In genomic region chr11:64956962-64957729, GRCm38 (mm10) we compare ENCODE assay signal across 8 mouse cellular contexts. TPM values are rescaled to one million over a fixed set of nuclear protein-coding genes. Genes with fewer than 3 reads are reported as not detected.
DNase-seq lines count a peak whose midpoint lies in the region; ATAC-seq and TF ChIP-seq lines count a peak whose summit lies in the region.

No protein-coding gene starts in this region.

- H3K4me3 ChIP-seq in layer of hippocampus, adult 2 months, result peak overlapping the region; percentile 11
- peak overlapping the region; percentile 15; the same call in 1 of the 2 replicates for H3K4me3 ChIP-seq in forebrain, embryonic 14.5 days (ENCODE audit: low read depth, low read length)
- H3K4me3 ChIP-seq in limb, embryonic 13.5 days, result peak overlapping the region; percentile 15
- H3K4me3 ChIP-seq in stomach, embryonic 14.5 days (ENCODE audit: low read depth, low read length), result no peak overlapping the region

- peak overlapping the region; percentile 21; the same call in 1 of the 2 replicates for H3K9ac ChIP-seq in forebrain, embryonic 14.5 days (ENCODE audit: low read length)
- H3K9ac ChIP-seq in limb, embryonic 13.5 days, result peak overlapping the region; percentile 2; the same call in 1 of the 2 replicates
- H3K9ac ChIP-seq in stomach, embryonic 14.5 days (replicated peaks; ENCODE audit: low read depth, low read length), result no peak overlapping the region

- H3K27ac ChIP-seq in layer of hippocampus, adult 2 months, result no peak overlapping the region
- no peak overlapping the region for H3K27ac ChIP-seq in forebrain, embryonic 14.5 days (ENCODE audit: low read depth, low read length)
- peak overlapping the region; percentile 33; the same call in 1 of the 2 replicates for H3K27ac ChIP-seq in limb, embryonic 13.5 days
- H3K27ac ChIP-seq in stomach, embryonic 14.5 days (ENCODE audit: low read length), result peak overlapping the region; percentile 16; the same call in 1 of the 2 replicates

- H3K9me3 ChIP-seq in forebrain, embryonic 14.5 days (replicated peaks; ENCODE audit: control insufficient read depth, low read length), result no peaks in the 10 kb centered on the region
- no peaks in the 10 kb centered on the region for H3K9me3 ChIP-seq in limb, embryonic 13.5 days
- no peaks in the 10 kb centered on the region for H3K9me3 ChIP-seq in stomach, embryonic 14.5 days (ENCODE audit: control insufficient read depth, low read depth, low read length)

- H3K36me3 ChIP-seq in forebrain, embryonic 14.5 days (ENCODE audit: control insufficient read depth, insufficient read depth, low read length), result no peaks in the 10 kb centered on the region
- no peaks in the 10 kb centered on the region for H3K36me3 ChIP-seq in limb, embryonic 13.5 days
- H3K36me3 ChIP-seq in stomach, embryonic 14.5 days (ENCODE audit: control insufficient read depth, insufficient read depth, low read length), result no peaks in the 10 kb centered on the region

- TF ChIP-seq CTCF in layer of hippocampus, adult 2 months (conservative IDR thresholded peaks at IDR 0.05), result no peak

- H3K27me3 ChIP-seq in forebrain, embryonic 14.5 days (replicated peaks; ENCODE audit: control insufficient read depth, insufficient read depth, low read length), result no peaks in the 10 kb centered on the region
- 0 out of 2 replicates have a peak, but pooled peaks cover 10% of the 10 kb centered on the region for H3K27me3 ChIP-seq in limb, embryonic 13.5 days
- H3K27me3 ChIP-seq in stomach, embryonic 14.5 days (ENCODE audit: control insufficient read depth, insufficient read depth, low read length), result no peaks in the 10 kb centered on the region

- 4% methylated on average over 16 of the region's 16 CpGs for WGBS in forebrain, embryonic 14.5 days
- 4% methylated on average over 16 of the region's 16 CpGs for WGBS in limb, embryonic 13.5 days
- 2% methylated on average over 16 of the region's 16 CpGs for WGBS in stomach, embryonic 14.5 days

- ATAC-seq in forebrain, embryonic 14.5 days, result no peak
- 0 out of 2 replicates have a peak, but pooled peaks have one; percentile 49 for ATAC-seq in limb, embryonic 13.5 days (ENCODE audit: low FRiP score, low read depth)
- ATAC-seq in stomach, embryonic 14.5 days (ENCODE audit: insufficient number of reproducible peaks, insufficient read depth, low FRiP score, low read depth), result peak; percentile 77
- no peak for ATAC-seq in monocyte, adult 5-6 weeks (replicated peaks; ENCODE audit: insufficient number of reproducible peaks, low FRiP score, low TSS enrichment, poor library complexity, severe bottlenecking)

- DNase-seq in layer of hippocampus, adult 2 months (ENCODE audit: low spot score in 2 of 2), result no peak
- no peak for DNase-seq in layer of hippocampus, adult 11-12 months (ENCODE audit: low spot score)
- DNase-seq in forebrain, embryonic 14.5 days (ENCODE audit: low spot score), result peak; percentile 37
- DNase-seq in gastrocnemius, postnatal 10 days, result no peak
- DNase-seq in ovary, postnatal 36 days (ENCODE audit: low spot score), result no peak

- peak overlapping the region; percentile 47 for H3K4me2 ChIP-seq in forebrain, embryonic 14.5 days (ENCODE audit: low read length)
- peak overlapping the region; percentile 55 for H3K4me2 ChIP-seq in limb, embryonic 13.5 days (replicated peaks)
- peak overlapping the region; percentile 34 for H3K4me2 ChIP-seq in stomach, embryonic 14.5 days (replicated peaks; ENCODE audit: low read depth, low read length)

- H3K4me1 ChIP-seq in forebrain, embryonic 14.5 days (ENCODE audit: control insufficient read depth, insufficient read depth, low read length), result peaks cover 10% of the 10 kb centered on the region
- peaks cover 46% of the 10 kb centered on the region for H3K4me1 ChIP-seq in limb, embryonic 13.5 days
- peaks cover 3% of the 10 kb centered on the region; the same call in 1 of the 2 replicates for H3K4me1 ChIP-seq in stomach, embryonic 14.5 days (ENCODE audit: control insufficient read depth, insufficient read depth, low read length)

RNA-seq across cellular contexts. Expression of gene Elac2, which starts 21.7 kb away (rescaled TPM):
- total RNA-seq in layer of hippocampus, adult 2 months (2021), result 10 to 100 TPM; 26.6 to 27.8 TPM
- polyA plus RNA-seq in forebrain, embryonic 14.5 days (2014; fragmentation: Nextera tagmentation; extraction: Ambion mirVana), result 29.1 and 31.5 TPM in 2 replicates
- 25.6 and 26.3 TPM in 2 replicates for polyA plus RNA-seq in limb, embryonic 13.5 days (2015; fragmentation: Nextera tagmentation; extraction: Ambion mirVana)
- polyA plus RNA-seq in stomach, embryonic 14.5 days (2014; fragmentation: Nextera tagmentation; extraction: Ambion mirVana), result 24.2 and 28.3 TPM in 2 replicates
- total RNA-seq in monocyte, adult 5-6 weeks (2017), result 14.5 to 20.3 TPM (median 16.2 TPM) in 3 replicates
- total RNA-seq in gastrocnemius, postnatal 10 days (2021), result 10 to 100 TPM; 19.6 to 21.4 TPM

Comparison
In these comparisons a context has a peak if more than half of its experiments do, and no peak if none do; other contexts are left out.
1. H3K27ac ChIP-seq: peak in limb, embryonic 13.5 days (single experiment) and stomach, embryonic 14.5 days (single experiment); none in layer of hippocampus, adult 2 months (single experiment) and forebrain, embryonic 14.5 days (single experiment).
2. ATAC-seq: peak in limb, embryonic 13.5 days (single experiment) and stomach, embryonic 14.5 days (single experiment); none in forebrain, embryonic 14.5 days (single experiment) and monocyte, adult 5-6 weeks (single experiment).
3. Peak in every context shown above with its lines, with median percentiles within 50 percentile points of each other: H3K4me2 ChIP-seq.